In genomic region chr5:147077305-147078034, GRCm38 (mm10) we compare ENCODE assay signal across 8 mouse cellular contexts. TPM values are rescaled to one million over a fixed set of nuclear protein-coding genes. Genes with fewer than 3 reads are reported as not detected.
A peak's percentile ranks its signal among the peaks of the same experiment; 100 is the strongest.
DNase-seq lines count a peak whose midpoint lies in the region; ATAC-seq lines count a peak whose summit lies in the region.

No protein-coding gene starts in this region.

- under 1% methylated on average over 56 of the region's 57 CpGs for WGBS in hindbrain, embryonic 15.5 days

- peak overlapping the region; percentile 98 for H3K4me2 ChIP-seq in hindbrain, embryonic 15.5 days

- no peaks in the 10 kb centered on the region for H3K27me3 ChIP-seq in hindbrain, embryonic 15.5 days

- H3K9ac ChIP-seq in hindbrain, embryonic 15.5 days: peak overlapping the region; percentile 80

- H3K9me3 ChIP-seq in hindbrain, embryonic 15.5 days: no peaks in the 10 kb centered on the region

- H3K36me3 ChIP-seq in hindbrain, embryonic 15.5 days: no peaks in the 10 kb centered on the region

- DNase-seq in T-cell, adult 2 months (ENCODE audit: low spot score): peak; percentile 93
- DNase-seq in cerebellum, postnatal 36 days: peak; percentile 94 to 96
- peak; percentile 86 to 92 for DNase-seq in frontal cortex, postnatal 36 days (ENCODE audit: low spot score in 2 of 2)
- peak; percentile 87 to 89 for DNase-seq in layer of hippocampus, postnatal 36 days
- peak; percentile 93 for DNase-seq in lung, postnatal 25 days (ENCODE audit: low spot score)
- DNase-seq in retina, adult 2 months (ENCODE audit: low read depth, low spot score): peak; percentile 81
- peak; percentile 97 for DNase-seq in thymus, postnatal 25 days

- peak; percentile 76 for ATAC-seq in hindbrain, embryonic 15.5 days (ENCODE audit: low FRiP score, low read depth)

- peak overlapping the region; percentile 90 for H3K27ac ChIP-seq in hindbrain, embryonic 15.5 days (replicated peaks)

- H3K4me1 ChIP-seq in hindbrain, embryonic 15.5 days (replicated peaks): peaks cover 28% of the 10 kb centered on the region

- peak overlapping the region; percentile 98 for H3K4me3 ChIP-seq in hindbrain, embryonic 15.5 days

RNA-seq across cellular contexts. Expression of gene Polr1d, which starts 0.6 kb away (rescaled TPM):
- 97.8 and 104 TPM in 2 replicates for polyA plus RNA-seq in hindbrain, embryonic 15.5 days (2015; fragmentation: Nextera tagmentation; extraction: Ambion mirVana)
- total RNA-seq in layer of hippocampus, postnatal 36 days (2021): 10 to 100 TPM; 64.7 to 68.5 TPM

RNA-seq across cellular contexts. Expression of gene Lnx2, which starts 1.1 kb away (rescaled TPM):
- polyA plus RNA-seq in hindbrain, embryonic 15.5 days (2015; fragmentation: Nextera tagmentation; extraction: Ambion mirVana): 4.5 and 6.5 TPM in 2 replicates
- total RNA-seq in layer of hippocampus, postnatal 36 days (2021): 1 to 10 TPM; 5.6 to 6.2 TPM

Comparison
In these comparisons a context has a peak if more than half of its experiments do, and no peak if none do; other contexts are left out.
1. Peak in every context shown above with its lines: DNase-seq, ATAC-seq, H3K4me3 ChIP-seq and H3K27ac ChIP-seq.